Mouse (Mus musculus) erythroblast, embryonic 14.5 days (primary cell): ENCODE data around the gene Tfcp2.
"Not testable (repeated sequence)": the region's sequence is repeated elsewhere in the genome, so short reads cannot be mapped to it uniquely, and the experiment has no call there.

ENCODE experiments used
- GATA1 ChIP-seq: IDR thresholded peaks from 2 replicates; pipeline ENCODE4 v1.6.1; 2012; ENCODE audit warnings: low read length, inconsistent platforms, mixed read lengths
- TAL1 ChIP-seq: IDR thresholded peaks from 3 replicates; pipeline ENCODE4 v1.6.1; 2012; ENCODE audit warnings: low read length, inconsistent platforms, mixed read lengths

DNA sequence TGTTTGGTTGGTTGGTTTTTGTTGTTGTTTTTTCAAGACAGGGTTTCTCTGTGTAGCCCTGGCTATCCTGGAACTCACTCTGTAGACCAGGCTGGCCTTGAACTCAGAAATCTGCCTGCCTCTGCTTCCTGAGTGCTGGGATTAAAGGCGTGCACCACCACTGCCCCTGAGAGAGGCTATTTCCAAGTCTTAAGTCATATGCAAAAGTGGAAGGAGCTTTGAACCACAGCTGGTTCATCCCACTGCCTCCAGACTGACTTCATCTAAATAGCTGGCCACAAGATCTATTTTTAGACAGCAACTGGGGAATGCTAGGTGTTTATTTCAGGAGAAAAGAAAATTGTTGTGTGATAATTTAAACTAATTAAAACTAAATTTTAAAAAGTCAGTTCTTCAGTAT lies 63.5 kb downstream of the Tfcp2 start:
- TF ChIP-seq GATA1, TAL1: not testable (repeated sequence)
